Mouse (Mus musculus) 416B (cell line): Measurements from ENCODE around the gene Prrg2.
A peak's percentile ranks its signal among the peaks of the same experiment; 100 is the strongest.

Source experiments
- DNase-seq: peaks from one replicate; pipeline ENCODE4 v3.0.0; 2011; ENCODE audit warnings: low read depth

Prrg2 gene

DNA sequence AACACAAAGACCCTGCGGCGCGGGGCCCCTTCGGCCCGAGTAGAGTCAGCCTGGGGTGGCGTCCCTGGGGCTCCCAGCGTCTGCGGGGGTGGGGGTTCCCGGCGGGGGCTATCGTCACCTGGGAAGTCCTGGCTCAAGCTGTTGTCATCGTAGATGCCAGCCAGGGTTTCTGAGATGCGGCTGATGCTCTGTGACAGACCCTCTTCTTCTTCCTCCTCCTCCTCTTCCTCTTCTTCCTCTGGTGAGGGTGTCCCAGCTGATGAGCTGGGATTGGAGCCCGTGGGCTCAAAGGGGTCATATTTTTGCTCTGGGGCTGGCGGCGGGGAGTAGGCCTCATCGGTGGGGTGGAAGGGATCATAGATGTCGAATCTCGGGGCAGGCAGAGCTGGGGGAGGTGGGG is 54.1 kb downstream of the Prrg2 start:
- DNase-seq: no peak

DNA sequence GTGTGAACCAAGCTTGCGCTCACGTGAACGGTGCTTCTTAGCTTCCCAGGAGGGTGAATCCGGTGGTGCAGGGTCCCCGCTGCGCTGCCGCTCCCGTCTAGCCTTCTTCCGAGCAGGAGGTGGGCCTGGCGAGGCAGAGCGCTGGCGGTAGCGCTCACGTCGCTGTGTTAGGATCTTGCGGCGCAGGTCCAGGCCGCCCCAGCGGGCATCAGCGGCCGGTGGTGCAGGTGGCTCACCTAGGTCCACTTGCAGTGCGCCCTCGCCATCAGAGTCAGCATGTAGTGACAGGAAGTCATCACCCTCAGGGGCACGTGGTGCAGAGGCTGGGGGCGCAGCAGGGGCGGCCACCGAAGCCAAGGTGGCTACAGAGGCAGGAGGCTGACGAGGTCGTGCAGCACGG is 54.6 kb downstream of the Prrg2 start:
- no peak for DNase-seq

DNA sequence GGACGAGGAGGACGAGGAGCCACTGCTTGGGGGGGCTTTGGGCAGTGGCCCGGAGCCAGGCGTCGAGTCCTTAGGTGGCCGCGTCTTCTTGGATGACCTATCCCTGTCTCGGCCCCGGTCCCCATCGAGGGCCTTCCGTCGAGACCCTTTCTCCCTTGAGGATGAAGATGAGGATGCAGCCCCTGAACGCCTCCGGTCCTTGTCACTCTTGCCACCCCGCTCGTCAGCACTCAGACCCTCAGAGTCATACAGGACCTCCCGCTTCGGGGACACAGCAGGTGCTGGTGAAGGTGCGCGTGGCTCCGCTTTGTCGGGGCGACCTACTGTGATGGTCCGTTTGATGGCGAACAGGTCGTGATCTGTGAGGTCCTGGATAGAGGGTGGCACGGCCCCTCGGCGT is 55.3 kb downstream of the Prrg2 start:
- DNase-seq: no peak

DNA sequence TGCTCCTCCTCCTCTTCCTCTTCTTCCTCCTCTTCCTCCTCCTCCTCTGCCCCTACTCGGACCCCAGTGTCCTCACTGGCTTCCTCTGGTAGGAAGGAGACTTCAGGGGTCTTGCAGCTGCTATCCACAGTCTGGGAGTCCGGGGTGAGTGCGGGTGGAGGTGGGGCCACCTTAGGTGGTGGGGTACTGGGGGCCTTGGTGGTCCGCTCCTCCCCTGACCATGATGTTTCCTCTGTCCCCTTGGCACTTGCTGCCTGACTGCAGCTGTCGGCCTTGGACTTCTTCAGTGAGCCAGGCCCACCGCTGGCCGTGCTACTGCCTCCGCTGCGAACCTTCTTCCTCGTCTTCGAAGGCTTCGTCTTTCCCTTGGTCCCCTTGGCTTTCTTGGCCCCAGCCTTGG is 56.0 kb downstream of the Prrg2 start:
- DNase-seq: no peak

DNA sequence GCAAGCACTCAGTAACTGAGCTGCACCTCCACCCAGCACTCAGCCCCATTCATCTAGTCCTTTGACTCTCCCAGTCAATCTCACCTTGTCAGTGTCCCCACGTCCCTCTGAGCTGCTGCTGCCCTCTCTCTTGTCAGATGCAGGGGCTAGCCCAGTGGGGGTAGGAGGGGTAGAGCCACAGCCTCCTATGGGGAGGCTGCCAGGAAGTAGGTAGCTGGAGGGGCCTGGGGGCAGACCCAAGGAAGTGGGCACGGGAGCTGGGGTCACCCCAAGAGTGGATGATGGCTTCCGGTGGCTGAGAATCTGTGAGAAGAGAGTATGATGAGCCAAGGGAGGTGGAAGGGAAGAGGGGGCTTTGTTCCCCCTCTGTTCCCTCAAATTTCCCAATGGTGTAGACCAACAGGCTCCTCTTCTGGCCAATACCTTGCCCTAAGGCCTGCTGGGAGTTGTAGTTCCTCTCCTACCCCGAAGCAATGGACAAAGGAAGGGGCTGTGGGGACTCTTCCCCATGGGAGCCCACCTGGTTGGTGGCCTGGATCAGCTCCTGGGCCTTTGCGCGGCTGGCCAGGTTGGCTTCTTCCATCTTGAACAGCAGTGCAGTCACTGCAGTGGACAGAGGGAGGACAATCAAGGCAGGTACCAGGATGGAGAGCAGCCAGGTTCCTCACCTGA is 57.0 kb downstream of the Prrg2 start:
- DNase-seq: no peak

DNA sequence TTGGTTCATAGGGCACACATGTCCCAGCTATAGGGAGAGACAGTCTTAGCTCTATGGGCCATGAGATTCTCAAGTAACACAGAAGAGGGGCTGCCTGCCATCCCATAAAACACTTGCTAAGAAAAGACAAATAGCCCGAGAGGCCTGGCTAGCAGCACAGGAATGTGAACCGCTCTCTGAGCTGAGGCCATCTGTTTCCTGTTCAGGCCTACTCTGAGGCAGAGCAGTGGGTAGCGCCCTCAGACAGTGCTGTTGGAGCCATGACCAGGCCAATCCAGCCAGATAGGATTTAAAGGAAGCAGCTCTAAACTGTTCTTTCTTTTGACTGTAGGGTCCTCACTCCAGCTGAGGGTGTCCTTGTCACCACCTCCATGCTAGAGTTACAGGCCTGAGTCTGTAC is 57.9 kb downstream of the Prrg2 start:
- DNase-seq: peak; percentile 52
